ENCODE assay signal across 8 mouse cellular contexts in genomic region chr12:16897225-16897624, GRCm38 (mm10). TPM values are rescaled to one million over a fixed set of nuclear protein-coding genes. Genes with fewer than 3 reads are reported as not detected.
DNase-seq lines count a peak whose midpoint lies in the region; ATAC-seq and TF ChIP-seq lines count a peak whose summit lies in the region.
"Had no signal": no experiment of that assay in that cellular context is flagged by ENCODE, and none has a peak within 500 bp of the region (broad histone marks: within the 10 kb centered on the region; RNA-seq: fewer than 3 reads in every experiment).

No protein-coding gene starts in this region.

- no peaks in the 10 kb centered on the region for H3K27me3 ChIP-seq in embryonic facial prominence, embryonic 13.5 days
- H3K27me3 ChIP-seq in hindbrain, embryonic 15.5 days, result no peaks in the 10 kb centered on the region
- H3K27me3 ChIP-seq in midbrain, postnatal 0 days (ENCODE audit: insufficient read depth, low read length), result no peaks in the 10 kb centered on the region

- H3K9ac ChIP-seq in embryonic facial prominence, embryonic 13.5 days, result no peak overlapping the region
- no peak overlapping the region for H3K9ac ChIP-seq in hindbrain, embryonic 15.5 days
- H3K9ac ChIP-seq in midbrain, postnatal 0 days (replicated peaks; ENCODE audit: low read length, poor library complexity, severe bottlenecking), result no peak overlapping the region

- H3K9me3 ChIP-seq in embryonic facial prominence, embryonic 13.5 days, result no peaks in the 10 kb centered on the region
- no peaks in the 10 kb centered on the region for H3K9me3 ChIP-seq in hindbrain, embryonic 15.5 days
- no peaks in the 10 kb centered on the region for H3K9me3 ChIP-seq in midbrain, postnatal 0 days (ENCODE audit: low read length)

- no peaks in the 10 kb centered on the region for H3K36me3 ChIP-seq in embryonic facial prominence, embryonic 13.5 days
- no peaks in the 10 kb centered on the region for H3K36me3 ChIP-seq in hindbrain, embryonic 15.5 days
- H3K36me3 ChIP-seq in midbrain, postnatal 0 days (ENCODE audit: insufficient read depth, low read length), result no peaks in the 10 kb centered on the region

- peaks cover 25% of the 10 kb centered on the region for H3K4me1 ChIP-seq in embryonic facial prominence, embryonic 13.5 days
- peaks cover 35% of the 10 kb centered on the region for H3K4me1 ChIP-seq in hindbrain, embryonic 15.5 days (replicated peaks)
- H3K4me1 ChIP-seq in midbrain, postnatal 0 days (ENCODE audit: insufficient read depth, low read length), result peaks cover 12% of the 10 kb centered on the region; the same call in 1 of the 2 replicates

- peak overlapping the region; percentile 91 for H3K4me3 ChIP-seq in layer of hippocampus, adult 2 months
- no peak overlapping the region for H3K4me3 ChIP-seq in embryonic facial prominence, embryonic 13.5 days
- no peak overlapping the region for H3K4me3 ChIP-seq in hindbrain, embryonic 15.5 days
- peak overlapping the region; percentile 94; the same call in 1 of the 2 replicates for H3K4me3 ChIP-seq in midbrain, postnatal 0 days (ENCODE audit: low read depth, low read length)

- peak overlapping the region; percentile 97; the same call in 1 of the 2 replicates for H3K27ac ChIP-seq in layer of hippocampus, adult 2 months
- no peak overlapping the region for H3K27ac ChIP-seq in embryonic facial prominence, embryonic 13.5 days
- no peak overlapping the region for H3K27ac ChIP-seq in hindbrain, embryonic 15.5 days (replicated peaks)
- no peak overlapping the region for H3K27ac ChIP-seq in midbrain, postnatal 0 days (ENCODE audit: low read depth, low read length)

- ATAC-seq in embryonic facial prominence, embryonic 13.5 days (ENCODE audit: insufficient number of reproducible peaks, insufficient read depth, low FRiP score, low TSS enrichment, low read depth), result no peak
- ATAC-seq in hindbrain, embryonic 15.5 days (ENCODE audit: low FRiP score, low read depth), result no peak
- ATAC-seq in midbrain, postnatal 0 days (ENCODE audit: low FRiP score), result no peak

- TF ChIP-seq CTCF in layer of hippocampus, adult 2 months (conservative IDR thresholded peaks at IDR 0.05), result no peak
- no peak for TF ChIP-seq CTCF in midbrain, postnatal 0 days (IDR thresholded peaks at IDR 0.05)

- H3K4me2 ChIP-seq in embryonic facial prominence, embryonic 13.5 days, result peak overlapping the region; percentile 85; the same call in 1 of the 2 replicates
- H3K4me2 ChIP-seq in hindbrain, embryonic 15.5 days, result peak overlapping the region; percentile 89
- peak overlapping the region; percentile 84 for H3K4me2 ChIP-seq in midbrain, postnatal 0 days (ENCODE audit: low read depth, low read length, poor library complexity, severe bottlenecking)

- no peak for DNase-seq in layer of hippocampus, adult 2 months (ENCODE audit: low spot score in 2 of 2)
- DNase-seq in layer of hippocampus, adult 11-12 months (ENCODE audit: low spot score), result no peak
- DNase-seq in midbrain, postnatal 0 days (ENCODE audit: low spot score), result no peak
- DNase-seq in gastrocnemius, postnatal 4 days (ENCODE audit: low spot score in 2 of 2), result no peak
- DNase-seq in left cerebral cortex, adult 8-10 months (ENCODE audit: low spot score in 2 of 2), result no peak
- DNase-seq: thymus, adult 2 months had no signal

- 59% methylated on average over 2 of the region's 2 CpGs for WGBS in embryonic facial prominence, embryonic 13.5 days
- WGBS in hindbrain, embryonic 15.5 days, result 75% methylated on average over 2 of the region's 2 CpGs
- 67% methylated on average over 2 of the region's 2 CpGs for WGBS in midbrain, postnatal 0 days

RNA-seq across cellular contexts. Expression of gene Rock2, which starts 2.5 kb away (rescaled TPM):
- total RNA-seq in layer of hippocampus, adult 2 months (2021), result 100 to 1,000 TPM; 131 to 133 TPM
- 14.6 and 17.6 TPM in 2 replicates for polyA plus RNA-seq in embryonic facial prominence, embryonic 13.5 days (2015; fragmentation: Nextera tagmentation; extraction: Ambion mirVana)
- 13.7 and 15.1 TPM in 2 replicates for polyA plus RNA-seq in hindbrain, embryonic 15.5 days (2015; fragmentation: Nextera tagmentation; extraction: Ambion mirVana)
- total RNA-seq in midbrain, postnatal 0 days (2014; rRNA removed), result 27.3 and 40.5 TPM in 2 replicates
- 9.0 and 12.7 TPM in 2 replicates for polyA plus RNA-seq in midbrain, postnatal 0 days (2015; fragmentation: Nextera tagmentation; extraction: Ambion mirVana)
- total RNA-seq in gastrocnemius, postnatal 4 days (2021), result 100 to 1,000 TPM; 122 to 125 TPM
- 100 to 1,000 TPM; 122 to 132 (median 129) TPM for total RNA-seq in left cerebral cortex, adult 8-10 months (2022)

Comparison
In these comparisons a context has a peak if more than half of its experiments do, and no peak if none do; other contexts are left out.
1. H3K4me3 ChIP-seq: peak in layer of hippocampus, adult 2 months (single experiment) and midbrain, postnatal 0 days (single experiment); none in embryonic facial prominence, embryonic 13.5 days (single experiment) and hindbrain, embryonic 15.5 days (single experiment).
2. Peak in every context shown above with its lines, with median percentiles within 50 percentile points of each other: H3K4me2 ChIP-seq.